Mouse (Mus musculus) stomach, embryonic 14.5 days (tissue): Measurements from ENCODE around the gene Hgd. TPM values are rescaled to one million over a fixed set of nuclear protein-coding genes. Genes with fewer than 3 reads are reported as not detected.

Source experiments
- ATAC-seq: fragments of 200-750 bp; cut with Nextera tagmentation; 2 replicates; pipeline ENCODE4 v1.8.0; 2017; ENCODE audit warnings: low read depth, moderate TSS enrichment; ENCODE audit not compliant: insufficient number of reproducible peaks, insufficient read depth, low FRiP score
- H3K27ac ChIP-seq: fragments of 300-500 bp; sonication (generic); 2 replicates; pipeline ENCODE4 v1.5.1; 2014; ENCODE audit warnings: mild to moderate bottlenecking, low read length, moderate library complexity, mixed read lengths
- H3K27me3 ChIP-seq: fragments of 300-500 bp; sonication (generic); 2 replicates; pipeline ENCODE4 v1.6.1; 2014; ENCODE audit warnings: low read length, control low read depth, mixed read lengths; ENCODE audit not compliant: control insufficient read depth, insufficient read depth
- H3K36me3 ChIP-seq: fragments of 300-500 bp; sonication (generic); 2 replicates; pipeline ENCODE4 v1.6.1; 2014; ENCODE audit warnings: mild to moderate bottlenecking, control low read depth, low read length, moderate library complexity, mixed read lengths; ENCODE audit not compliant: control insufficient read depth, insufficient read depth
- H3K4me1 ChIP-seq: fragments of 300-500 bp; sonication (generic); 2 replicates; pipeline ENCODE4 v1.6.1; 2014; ENCODE audit warnings: low read length, control low read depth, mixed read lengths; ENCODE audit not compliant: control insufficient read depth, insufficient read depth
- H3K4me2 ChIP-seq: fragments of 300-500 bp; sonication (generic); replicated peaks from 2 replicates; pipeline ENCODE4 v1.6.1; 2014; ENCODE audit warnings: low read depth, low read length, control low read depth
- H3K4me3 ChIP-seq: fragments of 300-500 bp; sonication (generic); 2 replicates; pipeline ENCODE4 v1.5.1; 2014; ENCODE audit warnings: low read depth, low read length, control low read depth
- H3K9ac ChIP-seq: fragments of 300-500 bp; sonication (generic); replicated peaks from 2 replicates; pipeline ENCODE4 v1.6.1; 2014; ENCODE audit warnings: low read depth, mild to moderate bottlenecking, control low read depth, low read length, moderate library complexity, mixed read lengths
- H3K9me3 ChIP-seq: fragments of 300-500 bp; sonication (generic); 2 replicates; pipeline ENCODE4 v1.6.1; 2016; ENCODE audit warnings: low read depth, low read length, control low read depth; ENCODE audit not compliant: control insufficient read depth
- WGBS: fragments of 180-500 bp; shearing (Covaris S2); extraction: QIAGEN DNeasy Blood & Tissue Kit; methylation state at CpG from one replicate; pipeline ENCODE4 v1.1.7; 2014; 5-methylcytosine and 5-hydroxymethylcytosine counted together
- polyA plus RNA-seq: library from polyadenylated mRNA; unstranded; fragments of >200 nt; fragmentation: Nextera tagmentation; extraction: Ambion mirVana; gene quantifications from 2 replicates; pipeline ENCODE4 v1.2.1, GENCODE M21; 2014

Gene Hgd
- polyA plus RNA-seq, 1 experiment from 2014 or later = not detected

- H3K27ac ChIP-seq = no peak overlapping the region
Measured at GRCm38 (mm10) chr16:37571554-37571953, 8.4 kb upstream of the Hgd start.

GRCm38 (mm10) chr16:37572117-37572754 is 7.7 kb upstream of the Hgd start:
- peaks cover 5% of the 10 kb centered on the region for H3K36me3 ChIP-seq
- H3K4me1 ChIP-seq = 0 out of 2 replicates have a peak, but pooled peaks cover 2% of the 10 kb centered on the region
- H3K9me3 ChIP-seq = no peaks in the 10 kb centered on the region
- no peak overlapping the region for H3K4me3 ChIP-seq
- WGBS = 91% methylated on average over 12 of the region's 12 CpGs
- no peak overlapping the region for H3K27ac ChIP-seq
- ATAC-seq = no peak
- H3K27me3 ChIP-seq = no peaks in the 10 kb centered on the region
- no peak overlapping the region for H3K4me2 ChIP-seq
- H3K9ac ChIP-seq = no peak overlapping the region

More at GRCm38 (mm10) chr16:37571554-37571953, 8.4 kb upstream of the Hgd start:
- H3K4me2 ChIP-seq = no peak overlapping the region
- no peaks in the 10 kb centered on the region for H3K27me3 ChIP-seq
- H3K9me3 ChIP-seq = no peaks in the 10 kb centered on the region
- no peak overlapping the region for H3K9ac ChIP-seq
- peaks cover 5% of the 10 kb centered on the region for H3K36me3 ChIP-seq
- no peak overlapping the region for H3K4me3 ChIP-seq
- 0 out of 2 replicates have a peak, but pooled peaks cover 2% of the 10 kb centered on the region for H3K4me1 ChIP-seq
- 73% methylated on average over 3 of the region's 3 CpGs for WGBS
- no peak for ATAC-seq

- no peak overlapping the region for H3K27ac ChIP-seq
- no peak overlapping the region for H3K4me3 ChIP-seq
- no peaks in the 10 kb centered on the region for H3K9me3 ChIP-seq
- H3K36me3 ChIP-seq = peaks cover 5% of the 10 kb centered on the region
- H3K9ac ChIP-seq = no peak overlapping the region
- H3K4me1 ChIP-seq = 0 out of 2 replicates have a peak, but pooled peaks cover 2% of the 10 kb centered on the region
- WGBS = 93% methylated on average over 5 of the region's 5 CpGs
- no peaks in the 10 kb centered on the region for H3K27me3 ChIP-seq
- H3K4me2 ChIP-seq = no peak overlapping the region
- ATAC-seq = no peak
Measured at GRCm38 (mm10) chr16:37573061-37573460, 6.9 kb upstream of the Hgd start.

DNA sequence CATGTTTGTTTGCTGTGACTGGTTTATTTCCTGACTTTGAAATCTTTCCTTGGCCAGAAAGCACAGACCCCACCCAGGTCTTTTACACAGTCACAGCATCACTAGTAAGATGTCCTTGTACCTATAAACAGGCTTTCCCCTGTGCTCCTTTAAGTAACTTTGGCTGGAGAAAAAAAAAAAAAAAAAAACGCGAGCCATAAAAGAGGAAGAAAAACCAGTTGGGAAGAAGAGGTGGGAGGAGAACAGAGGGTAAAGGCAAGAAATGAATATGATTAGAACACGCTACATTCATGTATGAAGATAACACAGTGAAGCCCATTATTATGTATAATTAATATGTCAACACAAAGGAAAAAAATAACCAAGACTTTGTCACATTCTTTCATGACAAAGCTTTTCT is 4.6 kb upstream of the Hgd start:
- ATAC-seq = no peak
- H3K9ac ChIP-seq = no peak overlapping the region
- H3K4me1 ChIP-seq = 0 out of 2 replicates have a peak, but pooled peaks cover 2% of the 10 kb centered on the region
- H3K27ac ChIP-seq = no peak overlapping the region
- 71% methylated on average over 3 of the region's 3 CpGs for WGBS
- peaks cover 5% of the 10 kb centered on the region for H3K36me3 ChIP-seq
- no peaks in the 10 kb centered on the region for H3K9me3 ChIP-seq
- no peak overlapping the region for H3K4me3 ChIP-seq
- no peaks in the 10 kb centered on the region for H3K27me3 ChIP-seq
- H3K4me2 ChIP-seq = no peak overlapping the region

- ATAC-seq = no peak
Measured at GRCm38 (mm10) chr16:37579591-37579990, 362 bp upstream of the Hgd start.

DNA sequence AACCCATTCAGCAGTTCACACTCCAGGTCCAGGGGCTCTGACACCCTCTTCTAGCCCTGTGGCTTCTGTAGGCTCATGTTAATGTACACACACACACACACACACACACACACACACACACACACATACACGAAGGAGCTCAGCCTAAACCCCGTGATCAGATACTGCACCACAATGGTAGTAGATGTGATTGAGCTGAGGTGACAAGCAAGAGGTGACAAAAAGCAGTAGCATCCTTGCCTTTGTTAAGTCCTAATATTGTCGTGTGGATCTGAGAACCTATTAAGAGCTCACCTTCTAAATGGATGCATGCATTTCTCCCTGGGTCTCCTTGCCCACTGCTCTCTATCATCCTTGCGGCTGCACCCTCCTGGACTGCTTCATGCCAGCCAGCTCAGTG is 698 bp downstream of the Hgd start:
- WGBS = 89% methylated on average over 4 of the region's 4 CpGs
- no peaks in the 10 kb centered on the region for H3K9me3 ChIP-seq
- no peak for ATAC-seq

More at GRCm38 (mm10) chr16:37579591-37579990, 362 bp upstream of the Hgd start:
- Histone ChIP-seq H3K9me3 (no peaks in the 10 kb centered on the region), H3K9ac (no peak overlapping the region), H3K4me3 (no peak overlapping the region), H3K36me3 (no peaks in the 10 kb centered on the region), H3K4me1 (peaks cover 1% of the 10 kb centered on the region; the same call in 1 of the 2 replicates), H3K27ac (no peak overlapping the region), H3K27me3 (no peaks in the 10 kb centered on the region), H3K4me2 (no peak overlapping the region)
- 74% methylated on average over 1 of the region's 1 CpGs for WGBS

GRCm38 (mm10) chr16:37581901-37582300 is 1.9 kb downstream of the Hgd start:
- WGBS = 81% methylated on average over 3 of the region's 3 CpGs
- no peak overlapping the region for H3K27ac ChIP-seq
- no peak for ATAC-seq

More for the DNA sequence above, 698 bp downstream of the Hgd start:
- Histone ChIP-seq H3K27ac (no peak overlapping the region), H3K36me3 (no peaks in the 10 kb centered on the region), H3K4me3 (no peak overlapping the region), H3K9ac (no peak overlapping the region), H3K4me2 (no peak overlapping the region), H3K4me1 (peaks cover 6% of the 10 kb centered on the region; the same call in 1 of the 2 replicates), H3K27me3 (no peaks in the 10 kb centered on the region)

DNA sequence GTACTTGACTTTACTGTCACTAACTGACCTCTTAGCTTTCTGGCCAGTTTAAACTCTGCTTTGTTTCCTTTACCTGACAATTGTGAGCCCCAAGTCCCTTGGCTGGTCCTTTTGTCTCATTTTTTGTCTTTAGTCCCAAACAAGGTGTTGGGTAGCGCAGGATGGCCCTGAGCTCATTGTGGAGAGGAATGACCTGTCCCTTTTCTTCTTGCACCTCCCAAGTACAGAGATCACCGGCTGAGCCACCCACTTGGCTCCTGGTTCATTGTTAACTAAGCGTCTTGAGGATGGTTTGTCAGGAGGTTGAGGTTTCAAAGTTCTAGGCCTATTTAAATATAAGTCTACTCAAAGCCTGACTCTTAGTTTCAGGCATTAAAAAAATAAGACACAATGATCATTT is 3.4 kb downstream of the Hgd start:
- 94% methylated on average over 3 of the region's 3 CpGs for WGBS
- ATAC-seq = no peak
- H3K4me2 ChIP-seq = no peak overlapping the region
- H3K9me3 ChIP-seq = no peaks in the 10 kb centered on the region
- no peak overlapping the region for H3K4me3 ChIP-seq
- H3K27me3 ChIP-seq = no peaks in the 10 kb centered on the region
- H3K4me1 ChIP-seq = peaks cover 6% of the 10 kb centered on the region; the same call in 1 of the 2 replicates
- no peak overlapping the region for H3K27ac ChIP-seq
- no peaks in the 10 kb centered on the region for H3K36me3 ChIP-seq
- H3K9ac ChIP-seq = no peak overlapping the region

More at GRCm38 (mm10) chr16:37581901-37582300, 1.9 kb downstream of the Hgd start:
- Histone ChIP-seq H3K4me2 (no peak overlapping the region), H3K9me3 (no peaks in the 10 kb centered on the region), H3K4me1 (peaks cover 6% of the 10 kb centered on the region; the same call in 1 of the 2 replicates), H3K36me3 (no peaks in the 10 kb centered on the region), H3K9ac (no peak overlapping the region), H3K4me3 (no peak overlapping the region), H3K27me3 (no peaks in the 10 kb centered on the region)
